Mouse (Mus musculus): ENCODE data around the gene Atp1a2. TPM values are rescaled to one million over a fixed set of nuclear protein-coding genes. Genes with fewer than 3 reads are reported as not detected.
"Not testable (repeated sequence)": the region's sequence is repeated elsewhere in the genome, so short reads cannot be mapped to it uniquely, and the experiment has no call there.

Gene Atp1a2
- polyA plus RNA-seq, 1 experiment from 2014 or later = 2.9 TPM

- Histone ChIP-seq H3K4me1 (peaks cover 6% of the 10 kb centered on the region; the same call in 1 of the 2 replicates), H3K4me2 (no peak overlapping the region), H3K27me3 (no peaks in the 10 kb centered on the region), H3K9me3 (replicated peaks) (no peaks in the 10 kb centered on the region), H3K27ac (no peak overlapping the region), H3K9ac (no peak overlapping the region), H3K36me3 (no peaks in the 10 kb centered on the region), H3K4me3 (replicated peaks) (no peak overlapping the region)
- ATAC-seq (replicated peaks; ENCODE audit: low FRiP score) = no peak
- 95% methylated on average over 13 of the region's 13 CpGs for WGBS
These were observed 19.5 kb downstream of the Atp1a2 start for GRCm38 (mm10) chr1:172278328-172278727.

DNA sequence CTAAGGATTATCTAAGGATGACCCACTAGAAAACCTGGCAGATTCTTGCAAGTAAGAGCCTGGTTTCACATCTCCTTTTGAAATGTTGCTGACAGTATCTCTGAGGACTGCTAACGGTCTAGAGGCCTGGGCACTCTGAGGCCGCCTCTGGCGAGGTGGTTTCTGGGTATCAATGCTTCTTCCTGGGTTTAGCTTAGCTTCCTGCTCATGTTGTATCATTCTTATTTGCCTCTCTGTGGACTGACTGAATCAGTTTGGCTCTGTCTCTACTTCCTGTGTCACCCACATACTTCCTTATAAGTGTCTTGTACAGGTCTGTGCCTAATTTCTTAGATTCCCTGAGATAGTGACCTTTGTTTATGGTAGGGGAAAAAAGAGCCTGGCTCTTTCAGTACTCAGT is 20.7 kb downstream of the Atp1a2 start:
- WGBS = 79% methylated on average over 3 of the region's 3 CpGs
- Histone ChIP-seq H3K4me3 (replicated peaks) (no peak overlapping the region), H3K9me3 (replicated peaks) (no peaks in the 10 kb centered on the region), H3K4me1 (peaks cover 6% of the 10 kb centered on the region; the same call in 1 of the 2 replicates), H3K27me3 (no peaks in the 10 kb centered on the region), H3K36me3 (no peaks in the 10 kb centered on the region), H3K27ac (no peak overlapping the region), H3K9ac (no peak overlapping the region), H3K4me2 (no peak overlapping the region)
- ATAC-seq (replicated peaks; ENCODE audit: low FRiP score) = no peak

- no peak for ATAC-seq (replicated peaks; ENCODE audit: low FRiP score)
- H3K4me2 ChIP-seq = no peak overlapping the region
- no peaks in the 10 kb centered on the region for H3K27me3 ChIP-seq
- H3K27ac ChIP-seq = no peak overlapping the region
- H3K36me3 ChIP-seq = no peaks in the 10 kb centered on the region
- WGBS = 69% methylated on average over 5 of the region's 5 CpGs
- no peaks in the 10 kb centered on the region for H3K9me3 ChIP-seq (replicated peaks)
- no peak overlapping the region for H3K9ac ChIP-seq
- H3K4me3 ChIP-seq (replicated peaks) = no peak overlapping the region
- H3K4me1 ChIP-seq = peaks cover 6% of the 10 kb centered on the region; the same call in 1 of the 2 replicates
These were observed 23.3 kb downstream of the Atp1a2 start for GRCm38 (mm10) chr1:172274547-172274946.

DNA sequence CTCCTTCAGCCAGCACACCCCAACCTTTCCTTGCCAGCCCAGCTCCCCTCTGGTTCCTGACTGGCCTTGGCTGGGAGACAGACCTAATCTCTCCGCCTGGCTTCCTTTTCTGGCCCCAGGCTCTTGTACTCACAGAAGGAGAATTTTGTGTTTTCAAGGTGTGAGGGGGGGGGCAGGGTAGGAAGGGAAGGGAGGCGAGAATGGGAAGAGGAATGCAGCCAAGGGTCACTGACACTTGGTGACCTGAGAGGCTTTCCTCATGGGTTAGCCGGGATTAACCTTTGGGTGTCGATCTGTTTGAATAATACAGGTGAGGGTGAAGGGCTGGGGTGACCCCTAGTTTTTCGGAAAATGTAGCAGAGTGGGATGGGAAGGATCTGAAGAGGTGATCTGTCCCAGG is 23.7 kb downstream of the Atp1a2 start:
- no peak overlapping the region for H3K9ac ChIP-seq
- WGBS = 50% methylated on average over 5 of the region's 5 CpGs
- H3K27me3 ChIP-seq = no peaks in the 10 kb centered on the region
- H3K4me1 ChIP-seq = peaks cover 6% of the 10 kb centered on the region; the same call in 1 of the 2 replicates
- no peaks in the 10 kb centered on the region for H3K9me3 ChIP-seq (replicated peaks)
- H3K36me3 ChIP-seq = no peaks in the 10 kb centered on the region
- H3K4me2 ChIP-seq = no peak overlapping the region
- H3K4me3 ChIP-seq (replicated peaks) = no peak overlapping the region
- ATAC-seq (replicated peaks; ENCODE audit: low FRiP score) = no peak
- H3K27ac ChIP-seq = no peak overlapping the region

DNA sequence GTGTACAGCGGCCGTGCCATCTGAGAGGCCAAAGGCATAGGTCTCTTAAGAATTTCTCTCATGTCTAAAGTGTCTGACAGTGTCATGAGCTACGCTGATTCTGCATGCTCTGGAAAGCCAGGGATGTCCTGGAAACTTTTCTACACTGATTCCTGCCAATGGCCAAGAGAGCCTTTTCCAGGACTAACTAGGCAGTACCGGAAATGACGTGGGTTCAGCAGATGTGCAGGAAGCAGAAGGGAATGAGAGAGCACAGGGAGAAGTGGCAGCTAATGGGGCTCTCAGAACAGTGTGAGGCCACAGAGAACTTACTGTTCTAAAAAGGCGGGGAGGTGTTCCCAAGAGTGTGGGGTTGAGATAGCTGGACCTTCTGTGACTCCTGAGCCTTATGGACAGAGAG is 24.5 kb downstream of the Atp1a2 start:
- Histone ChIP-seq H3K4me3 (replicated peaks) (no peak overlapping the region), H3K27me3 (no peaks in the 10 kb centered on the region), H3K27ac (no peak overlapping the region), H3K36me3 (no peaks in the 10 kb centered on the region), H3K9ac (no peak overlapping the region), H3K4me1 (peaks cover 6% of the 10 kb centered on the region; the same call in 1 of the 2 replicates), H3K4me2 (no peak overlapping the region), H3K9me3 (replicated peaks) (no peaks in the 10 kb centered on the region)
- WGBS = 89% methylated on average over 6 of the region's 6 CpGs
- no peak for ATAC-seq (replicated peaks; ENCODE audit: low FRiP score)

GRCm38 (mm10) chr1:172271765-172272164 is 26.1 kb downstream of the Atp1a2 start:
- ATAC-seq (replicated peaks; ENCODE audit: low FRiP score) = no peak
- H3K4me3 ChIP-seq (replicated peaks) = no peak overlapping the region
- no peak overlapping the region for H3K9ac ChIP-seq
- no peaks in the 10 kb centered on the region for H3K27me3 ChIP-seq
- H3K27ac ChIP-seq = no peak overlapping the region
- H3K4me1 ChIP-seq = peaks cover 6% of the 10 kb centered on the region; the same call in 1 of the 2 replicates
- no peak overlapping the region for H3K4me2 ChIP-seq
- 65% methylated on average over 10 of the region's 10 CpGs for WGBS
- H3K36me3 ChIP-seq = no peaks in the 10 kb centered on the region
- H3K9me3 ChIP-seq (replicated peaks) = no peaks in the 10 kb centered on the region

DNA sequence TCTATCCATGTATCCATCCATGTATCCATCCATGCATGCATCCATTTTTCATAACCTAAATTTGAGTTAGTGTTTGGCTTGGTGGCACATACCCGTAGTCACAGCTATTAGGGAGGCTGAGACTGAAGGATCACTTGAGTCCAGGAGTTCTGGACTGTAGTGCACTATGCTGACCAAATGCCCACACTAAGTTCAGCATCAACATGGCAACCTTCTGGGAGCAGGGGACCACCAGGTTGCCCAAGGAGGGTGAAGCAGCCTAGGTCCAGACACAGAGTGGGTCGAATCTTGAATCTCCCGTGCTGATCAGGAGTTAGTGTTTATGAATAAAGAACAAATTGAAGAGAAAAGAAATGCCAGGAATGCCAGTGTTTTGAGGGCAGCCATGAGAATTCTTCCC is 26.7 kb downstream of the Atp1a2 start:
- Histone ChIP-seq H3K4me3 (replicated peaks) (no peak overlapping the region), H3K36me3 (no peaks in the 10 kb centered on the region), H3K9ac (no peak overlapping the region), H3K4me2 (no peak overlapping the region), H3K27ac (no peak overlapping the region), H3K4me1 (peaks cover 6% of the 10 kb centered on the region; the same call in 1 of the 2 replicates), H3K27me3 (no peaks in the 10 kb centered on the region), H3K9me3 (replicated peaks) (no peaks in the 10 kb centered on the region)
- WGBS = 89% methylated on average over 3 of the region's 3 CpGs
- no peak for ATAC-seq (replicated peaks; ENCODE audit: low FRiP score)

GRCm38 (mm10) chr1:172261477-172262078 is 36.3 kb downstream of the Atp1a2 start, which contains the start of gene Igsf8:
Gene Igsf8, plus strand, starts transcription at chr1:172261641.
- Histone ChIP-seq H3K36me3 (no peaks in the 10 kb centered on the region), H3K27ac (no peak within 1 kb of the TSS), H3K9ac (no peak within 1 kb of the TSS), H3K4me3 (replicated peaks) (no peak within 1 kb of the TSS), H3K27me3 (no peaks in the 10 kb centered on the region), H3K4me1 (no peaks in the 10 kb centered on the region), H3K4me2 (no peak within 1 kb of the TSS), H3K9me3 (replicated peaks) (peaks cover 3% of the 10 kb centered on the region; the same call in 1 of the 2 replicates)
- ATAC-seq (replicated peaks; ENCODE audit: low FRiP score) = no peak
- 62% methylated on average over 8 of the region's 8 CpGs for WGBS

- ATAC-seq (replicated peaks; ENCODE audit: low FRiP score) = no peak
- Histone ChIP-seq H3K9me3 (replicated peaks) (no peaks in the 10 kb centered on the region), H3K4me1 (no peaks in the 10 kb centered on the region), H3K36me3 (no peaks in the 10 kb centered on the region), H3K27me3 (no peaks in the 10 kb centered on the region), H3K4me3 (replicated peaks) (no peak within 1 kb of the TSS), H3K9ac (no peak within 1 kb of the TSS), H3K27ac (no peak within 1 kb of the TSS), H3K4me2 (no peak within 1 kb of the TSS)
- 84% methylated on average over 6 of the region's 6 CpGs for WGBS
These were observed 39.5 kb downstream of the Atp1a2 start, which contains the start of gene Atp1a4 for GRCm38 (mm10) chr1:172258314-172258713. Gene Atp1a4, minus strand, starts transcription at chr1:172258414.

DNA sequence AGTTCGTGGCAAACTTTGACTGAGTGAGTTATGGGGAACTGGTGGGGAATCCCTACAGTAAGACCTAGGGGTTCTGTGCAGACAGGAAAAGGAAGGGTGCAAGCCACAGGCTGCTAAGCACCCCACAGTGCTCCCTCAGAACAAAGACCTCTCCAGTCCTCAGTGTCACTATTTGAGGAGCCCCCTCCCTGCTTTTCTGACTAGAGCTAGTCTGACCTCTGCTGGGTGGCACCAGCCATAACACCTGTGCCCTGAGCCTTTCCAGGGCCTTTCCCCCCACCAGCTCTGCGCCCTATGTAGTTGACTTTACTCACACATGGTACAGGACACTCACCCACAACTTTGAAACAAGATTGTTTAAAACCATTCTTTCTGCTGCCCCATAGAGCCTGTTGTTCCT is 50.2 kb downstream of the Atp1a2 start:
- no peak overlapping the region for H3K9ac ChIP-seq
- ATAC-seq (replicated peaks; ENCODE audit: low FRiP score) = peak; percentile 57
- peaks cover 11% of the 10 kb centered on the region for H3K4me1 ChIP-seq
- H3K4me3 ChIP-seq (replicated peaks) = no peak overlapping the region
- H3K36me3 ChIP-seq = no peaks in the 10 kb centered on the region
- H3K27ac ChIP-seq = no peak overlapping the region
- WGBS = 36% methylated on average over 2 of the region's 2 CpGs
- H3K27me3 ChIP-seq = peaks cover 15% of the 10 kb centered on the region
- no peak overlapping the region for H3K4me2 ChIP-seq
- H3K9me3 ChIP-seq (replicated peaks) = no peaks in the 10 kb centered on the region

GRCm38 (mm10) chr1:172247216-172247615 is 50.6 kb downstream of the Atp1a2 start:
- Histone ChIP-seq H3K4me3 (replicated peaks) (no peak overlapping the region), H3K9ac (no peak overlapping the region), H3K4me2 (no peak overlapping the region), H3K36me3 (no peaks in the 10 kb centered on the region), H3K27me3 (peaks cover 15% of the 10 kb centered on the region), H3K27ac (no peak overlapping the region), H3K4me1 (peaks cover 11% of the 10 kb centered on the region), H3K9me3 (replicated peaks) (no peaks in the 10 kb centered on the region)
- whole genome bisulfite sequencing = 62% methylated on average over 4 of the region's 4 CpGs
- ATAC-seq (replicated peaks; ENCODE audit: low FRiP score) = no peak

GRCm38 (mm10) chr1:172244645-172245044 is 53.2 kb downstream of the Atp1a2 start:
- Histone ChIP-seq H3K4me3 (replicated peaks) (0 out of 2 replicates have a peak overlapping the region, but pooled peaks have one; percentile 6), H3K4me1 (peaks cover 25% of the 10 kb centered on the region), H3K4me2 (peak overlapping the region; percentile 34; the same call in 1 of the 2 replicates), H3K27me3 (peaks cover 15% of the 10 kb centered on the region)
- H3K9me3 ChIP-seq (replicated peaks); ATAC-seq (replicated peaks; ENCODE audit: low FRiP score); H3K27ac ChIP-seq; H3K9ac ChIP-seq; H3K36me3 ChIP-seq: not testable (repeated sequence)
- 43% methylated on average over 23 of the region's 23 CpGs for WGBS

Measured in kidney, embryonic 15.5 days (tissue).